Mouse (Mus musculus): ENCODE data around the gene Asb6. TPM values are rescaled to one million over a fixed set of nuclear protein-coding genes. Genes with fewer than 3 reads are reported as not detected.

Asb6 gene
- polyA plus RNA-seq, 1 experiment from 2014 or later, result 34.5 TPM

DNA sequence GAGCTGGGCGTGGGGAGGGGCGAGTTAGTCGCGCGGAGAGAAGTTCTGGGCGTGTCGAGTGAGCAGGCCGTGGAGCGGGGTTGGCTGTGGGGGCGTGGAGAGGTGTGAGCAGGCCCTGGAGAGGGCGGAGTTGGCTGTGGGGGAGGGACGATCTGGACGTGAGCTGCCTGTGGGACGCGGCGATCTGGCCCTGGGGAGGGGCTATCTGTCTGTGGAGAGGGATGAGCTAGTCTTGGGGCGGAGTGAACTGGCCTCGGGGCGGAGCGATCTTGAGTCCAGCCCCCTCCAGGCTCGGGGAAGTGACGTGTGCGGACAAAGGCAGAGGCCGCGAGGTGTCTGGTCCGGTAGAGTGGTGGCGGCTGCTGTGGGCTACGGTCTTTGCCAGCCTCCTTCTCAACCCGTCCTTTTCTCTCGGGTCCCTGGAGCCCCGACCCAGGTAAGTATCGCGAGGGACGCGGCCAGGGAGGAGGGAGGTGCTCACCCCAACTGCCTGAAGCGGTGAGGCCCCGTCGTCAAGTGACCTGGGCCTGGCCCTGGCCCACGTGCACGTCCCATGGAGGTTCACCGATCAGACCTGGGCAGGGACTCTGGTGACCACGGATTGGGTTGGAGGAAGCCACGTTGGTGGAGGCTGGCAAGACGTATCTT lies 22.4 kb downstream of the Asb6 start, which contains the start of gene Ntmt1:
Ntmt1 (plus strand) TSS at position 179 of the 648 bp plus-strand sequence.
- Histone ChIP-seq H3K4me2 (peak within 1 kb of the TSS; percentile 97), H3K9me3 (ENCODE audit: low read depth, low read length) (no peaks in the 10 kb centered on the region), H3K4me3 (ENCODE audit: low read depth, low read length) (peak within 1 kb of the TSS; percentile 87), H3K36me3 (ENCODE audit: insufficient read depth) (peaks cover 14% of the 10 kb centered on the region; the same call in 1 of the 2 replicates), H3K27ac (ENCODE audit: low read depth) (peak within 1 kb of the TSS; percentile 90), H3K4me1 (ENCODE audit: insufficient read depth) (peaks cover 6% of the 10 kb centered on the region; the same call in 1 of the 2 replicates), H3K27me3 (ENCODE audit: insufficient read depth, low read length) (no peaks in the 10 kb centered on the region), H3K9ac (peak within 1 kb of the TSS; percentile 92)
- WGBS, result under 1% methylated on average over 42 of the region's 44 CpGs
- ATAC-seq (ENCODE audit: insufficient read depth) (peak; percentile 97), DNase-seq (peak; percentile 99)
- TF ChIP-seq CTCF (IDR thresholded peaks at IDR 0.05; ENCODE audit: low read depth), result no peak; the same call in 1 of the 2 replicates

DNA sequence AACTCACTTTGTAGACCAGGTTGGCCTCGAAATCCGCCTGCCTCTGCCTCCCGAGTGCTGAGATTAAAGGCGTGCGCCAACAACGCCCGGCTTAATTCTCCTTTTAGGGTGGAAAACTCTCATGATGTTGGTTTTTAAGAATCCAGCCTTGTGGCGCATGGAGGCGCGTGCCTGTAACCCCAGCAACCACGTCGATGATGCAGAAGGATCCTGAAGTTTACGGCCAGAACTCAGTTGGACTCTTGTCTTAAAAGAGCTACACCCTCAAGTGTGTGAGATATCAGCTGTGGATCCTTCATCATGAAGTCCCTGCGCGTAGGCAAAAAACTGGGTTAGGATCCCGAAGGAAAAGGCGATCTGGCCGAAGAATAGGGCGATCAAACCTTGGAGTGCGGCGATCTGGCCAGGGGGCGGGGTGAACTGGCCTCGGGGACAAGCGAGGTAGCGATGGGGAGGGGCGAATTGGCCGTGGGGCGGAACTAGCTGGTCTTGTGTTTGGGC lies 22.9 kb downstream of the Asb6 start:
- Histone ChIP-seq H3K4me1 (ENCODE audit: insufficient read depth) (peaks cover 6% of the 10 kb centered on the region; the same call in 1 of the 2 replicates), H3K9ac (peak overlapping the region; percentile 60)
- peak; percentile 40; the same call in 1 of the 2 replicates for ATAC-seq (ENCODE audit: insufficient read depth)

DNA sequence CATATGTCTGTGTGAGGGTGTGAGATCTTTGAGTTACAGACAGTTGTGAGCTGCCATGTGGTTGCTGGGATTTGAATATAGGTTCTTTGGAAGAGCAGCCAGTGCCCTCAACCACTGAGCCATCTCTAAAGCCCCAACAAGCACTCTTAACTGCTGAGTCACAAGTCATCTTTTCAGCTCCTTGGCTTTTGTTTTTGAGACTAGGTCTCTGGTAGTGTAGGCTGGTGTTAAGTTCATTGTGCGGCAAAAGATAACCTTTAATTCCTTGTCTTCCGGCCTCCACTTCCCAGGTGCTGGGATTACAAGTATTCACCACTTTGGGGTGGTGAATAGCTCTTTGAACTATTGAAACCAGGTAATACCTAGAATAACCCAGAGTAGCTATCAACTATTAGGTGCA lies 24.1 kb downstream of the Asb6 start:
- H3K4me1 ChIP-seq (ENCODE audit: insufficient read depth), result peaks cover 6% of the 10 kb centered on the region; the same call in 1 of the 2 replicates
- no peak overlapping the region for H3K9ac ChIP-seq
- no peak overlapping the region for H3K27ac ChIP-seq (ENCODE audit: low read depth)
- WGBS, result 92% methylated on average over 2 of the region's 2 CpGs
- H3K27me3 ChIP-seq (ENCODE audit: insufficient read depth, low read length), result peaks cover 13% of the 10 kb centered on the region
- H3K4me2 ChIP-seq, result no peak overlapping the region
- no peak for TF ChIP-seq CTCF (IDR thresholded peaks at IDR 0.05; ENCODE audit: low read depth)
- no peak for ATAC-seq (ENCODE audit: insufficient read depth)
- peaks cover 6% of the 10 kb centered on the region; the same call in 1 of the 2 replicates for H3K36me3 ChIP-seq (ENCODE audit: insufficient read depth)
- no peak overlapping the region for H3K4me3 ChIP-seq (ENCODE audit: low read depth, low read length)
- no peak for DNase-seq
- no peaks in the 10 kb centered on the region for H3K9me3 ChIP-seq (ENCODE audit: low read depth, low read length)

More for the DNA sequence above, 22.9 kb downstream of the Asb6 start:
- peak; percentile 17; the same call in 1 of the 2 replicates for TF ChIP-seq CTCF (IDR thresholded peaks at IDR 0.05; ENCODE audit: low read depth)
- peaks cover 9% of the 10 kb centered on the region; the same call in 1 of the 2 replicates for H3K36me3 ChIP-seq (ENCODE audit: insufficient read depth)
- no peak for DNase-seq
- H3K27me3 ChIP-seq (ENCODE audit: insufficient read depth, low read length), result peaks cover under 1% of the 10 kb centered on the region; the same call in 1 of the 2 replicates
- H3K27ac ChIP-seq (ENCODE audit: low read depth), result peak overlapping the region; percentile 68
- H3K4me2 ChIP-seq, result peak overlapping the region; percentile 97
- H3K4me3 ChIP-seq (ENCODE audit: low read depth, low read length), result peak overlapping the region; percentile 87
- 9% methylated on average over 28 of the region's 28 CpGs for WGBS
- H3K9me3 ChIP-seq (ENCODE audit: low read depth, low read length), result no peaks in the 10 kb centered on the region

DNA sequence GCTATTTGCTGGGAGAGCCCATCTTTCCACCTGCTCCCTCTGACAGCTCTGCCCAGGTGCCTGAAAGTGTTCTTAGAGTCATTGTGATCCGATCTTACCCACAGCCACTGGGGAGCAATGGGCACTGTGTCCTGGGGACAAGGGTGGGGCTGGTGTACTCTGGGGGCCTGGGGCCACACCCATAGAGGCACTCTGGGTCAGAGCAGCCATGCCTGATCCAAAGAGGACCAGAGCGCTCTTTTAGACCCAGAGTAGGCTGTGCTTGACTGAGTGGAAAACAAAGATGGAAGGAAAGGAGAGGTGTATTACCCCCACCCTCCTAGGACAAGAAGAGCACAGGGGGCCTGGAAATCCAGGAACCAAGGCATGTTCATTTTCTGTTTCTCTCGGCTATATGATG lies 26.5 kb downstream of the Asb6 start, which contains the start of gene 1700001O22Rik:
1700001O22Rik (minus strand) TSS at position 58 of the 400 bp plus-strand sequence.
- ATAC-seq (ENCODE audit: insufficient read depth) (no peak), DNase-seq (no peak)
- peaks cover 18% of the 10 kb centered on the region for H3K27me3 ChIP-seq (ENCODE audit: insufficient read depth, low read length)
- no peaks in the 10 kb centered on the region for H3K36me3 ChIP-seq (ENCODE audit: insufficient read depth)
- 83% methylated on average over 3 of the region's 3 CpGs for WGBS
- H3K4me3 ChIP-seq (ENCODE audit: low read depth, low read length), result no peak within 1 kb of the TSS
- no peak within 1 kb of the TSS for H3K4me2 ChIP-seq
- H3K4me1 ChIP-seq (ENCODE audit: insufficient read depth), result peaks cover 3% of the 10 kb centered on the region; the same call in 1 of the 2 replicates
- H3K27ac ChIP-seq (ENCODE audit: low read depth), result no peak within 1 kb of the TSS
- H3K9me3 ChIP-seq (ENCODE audit: low read depth, low read length), result no peaks in the 10 kb centered on the region
- H3K9ac ChIP-seq, result no peak within 1 kb of the TSS
- no peak for TF ChIP-seq CTCF (IDR thresholded peaks at IDR 0.05; ENCODE audit: low read depth)

DNA sequence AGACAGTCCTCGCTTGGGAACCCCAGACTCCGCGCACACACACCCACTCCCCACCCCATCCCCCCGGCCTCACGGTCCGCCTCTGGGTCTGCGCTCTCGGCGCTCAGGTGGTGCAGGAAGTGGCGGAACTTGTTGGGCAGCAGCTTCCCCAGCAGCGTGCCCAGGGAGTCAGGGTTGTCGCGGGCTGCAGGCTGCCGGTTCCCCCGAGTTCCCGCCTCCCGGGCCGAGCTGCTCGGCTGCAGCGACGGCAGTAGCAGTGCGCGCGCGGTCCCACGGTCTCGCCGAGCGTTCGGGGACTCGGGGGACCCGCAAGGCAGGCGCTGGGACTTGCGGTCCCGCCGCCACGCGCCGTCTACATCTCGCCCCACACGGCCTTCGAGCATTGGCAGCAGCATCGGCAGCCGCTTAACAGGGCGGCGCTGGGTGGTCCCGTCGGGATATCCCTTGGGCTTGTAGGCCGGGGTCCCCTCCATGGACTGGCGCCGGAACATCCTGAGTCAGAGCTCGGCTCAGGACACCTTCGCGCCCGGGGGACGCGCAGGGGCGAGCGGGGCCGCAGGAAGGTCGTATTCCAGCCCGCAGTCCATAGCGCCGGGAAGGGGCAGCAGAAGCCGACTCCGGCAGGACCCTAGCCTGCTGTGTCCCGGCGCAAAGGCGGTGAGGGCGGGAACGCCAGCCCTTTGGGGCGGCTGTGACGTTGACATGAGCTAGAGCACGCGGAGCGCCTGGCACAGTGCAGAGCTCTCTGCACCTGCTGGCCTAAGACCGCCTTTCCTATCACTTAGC lies 28.9 kb downstream of the Asb6 start:
- H3K9ac ChIP-seq, result peak overlapping the region; percentile 67
- ATAC-seq (ENCODE audit: insufficient read depth), result peak; percentile 70
- 0 out of 2 replicates have a peak, but pooled peaks cover 5% of the 10 kb centered on the region for H3K4me1 ChIP-seq (ENCODE audit: insufficient read depth)
- H3K9me3 ChIP-seq (ENCODE audit: low read depth, low read length), result no peaks in the 10 kb centered on the region
- WGBS, result 1% methylated on average over 74 of the region's 77 CpGs
- peaks cover 18% of the 10 kb centered on the region for H3K27me3 ChIP-seq (ENCODE audit: insufficient read depth, low read length)
- peak overlapping the region; percentile 48; the same call in 1 of the 2 replicates for H3K27ac ChIP-seq (ENCODE audit: low read depth)
- H3K4me2 ChIP-seq, result peak overlapping the region; percentile 97
- TF ChIP-seq CTCF (IDR thresholded peaks at IDR 0.05; ENCODE audit: low read depth), result no peak
- DNase-seq, result peak; percentile 65
- H3K36me3 ChIP-seq (ENCODE audit: insufficient read depth), result no peaks in the 10 kb centered on the region
- peak overlapping the region; percentile 48 for H3K4me3 ChIP-seq (ENCODE audit: low read depth, low read length)

DNA sequence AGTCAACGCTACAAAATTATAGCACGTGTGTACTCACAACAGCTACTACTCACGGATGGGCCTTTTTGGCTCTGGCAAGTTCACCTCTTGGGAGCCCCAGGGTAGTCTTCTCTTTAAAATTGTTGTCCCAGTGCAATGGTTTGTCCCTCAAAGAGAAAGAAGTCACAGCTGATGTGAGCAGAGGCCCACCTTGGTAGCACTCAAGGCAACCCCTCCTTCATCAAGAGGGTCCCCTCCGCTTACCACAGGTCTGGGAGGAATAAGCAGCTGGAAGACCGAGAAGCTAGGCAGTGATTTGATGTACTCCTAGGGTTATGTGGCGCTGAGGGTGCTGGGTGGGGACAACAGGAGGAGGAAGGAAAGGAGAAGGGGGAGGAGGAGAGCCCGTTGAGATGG lies 29.5 kb downstream of the Asb6 start:
- H3K9me3 ChIP-seq (ENCODE audit: low read depth, low read length), result no peaks in the 10 kb centered on the region
- no peak overlapping the region for H3K27ac ChIP-seq (ENCODE audit: low read depth)
- H3K4me2 ChIP-seq, result peak overlapping the region; percentile 97
- H3K4me3 ChIP-seq (ENCODE audit: low read depth, low read length), result peak overlapping the region; percentile 48
- 0 out of 2 replicates have a peak, but pooled peaks cover 5% of the 10 kb centered on the region for H3K4me1 ChIP-seq (ENCODE audit: insufficient read depth)
- peak overlapping the region; percentile 67 for H3K9ac ChIP-seq
- no peaks in the 10 kb centered on the region for H3K36me3 ChIP-seq (ENCODE audit: insufficient read depth)
- DNase-seq (no peak), ATAC-seq (ENCODE audit: insufficient read depth) (no peak)
- no peak for TF ChIP-seq CTCF (IDR thresholded peaks at IDR 0.05; ENCODE audit: low read depth)
- H3K27me3 ChIP-seq (ENCODE audit: insufficient read depth, low read length), result peaks cover 18% of the 10 kb centered on the region
- 38% methylated on average over 7 of the region's 7 CpGs for WGBS

Measured in lung, embryonic 14.5 days (tissue).